Mouse (Mus musculus) A20 (cell line): ENCODE data around the gene Slc35e2.
"Not testable (repeated sequence)": the region's sequence is repeated elsewhere in the genome, so short reads cannot be mapped to it uniquely, and the experiment has no call there.

Source experiments
- DNase-seq: peaks from one replicate; pipeline ENCODE4 v3.0.0-alpha.2; 2011; ENCODE audit warnings: low read depth, low spot score

The Slc35e2 gene

DNA sequence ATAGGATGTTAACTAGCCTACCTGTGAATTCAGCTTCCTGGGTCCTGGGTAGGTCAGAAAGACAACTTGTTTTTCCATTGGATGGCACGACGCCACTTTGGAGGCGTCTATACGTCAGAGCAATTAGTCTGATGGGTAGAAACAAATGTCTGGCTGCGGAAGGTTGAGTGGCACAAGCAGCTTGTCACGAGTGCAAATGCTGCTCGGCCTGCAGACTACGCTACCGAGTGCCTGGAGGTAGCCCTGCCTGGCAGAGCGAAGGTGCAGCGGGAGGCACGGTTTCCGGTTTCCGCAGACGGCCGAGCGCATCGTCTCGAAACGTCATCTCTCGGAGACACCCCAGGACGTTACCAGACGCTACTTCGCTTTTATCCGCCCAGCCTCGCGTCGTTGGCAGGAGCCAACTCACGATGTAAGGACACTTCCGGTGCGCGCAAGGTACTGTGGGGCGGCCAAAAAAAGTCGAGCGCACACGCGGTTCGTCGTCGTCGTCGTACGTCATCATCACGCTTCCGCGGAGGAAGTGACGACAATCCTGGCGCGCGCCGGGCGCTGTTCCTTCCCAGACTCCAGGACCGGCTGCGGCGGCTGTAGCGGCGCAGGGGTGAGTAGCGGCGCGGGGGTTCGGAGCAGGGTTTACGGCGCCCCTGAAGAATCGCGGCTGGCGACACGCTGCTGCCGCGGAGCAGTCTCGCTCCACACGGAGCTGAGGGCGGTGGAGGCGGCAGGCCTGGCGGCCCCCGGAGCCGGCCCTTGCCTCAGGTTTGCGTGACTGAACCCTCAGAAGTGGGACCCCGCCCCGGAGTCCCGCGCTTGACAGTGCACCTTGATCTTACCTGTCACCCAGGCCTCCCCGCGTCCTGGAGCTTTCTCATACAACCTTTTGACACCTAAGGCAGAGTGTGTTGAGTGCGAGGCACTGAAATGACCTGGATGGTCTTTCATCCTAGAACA, 23.4 kb downstream of the Slc35e2 start, which contains the start of gene Cdk11b:
Gene Cdk11b, plus strand, starts transcription at position 517 of the 954 bp plus-strand sequence.
- DNase-seq = peak; percentile 100

GRCm38 (mm10) chr4:155630267-155630666, 29.1 kb downstream of the Slc35e2 start:
- DNase-seq = no peak

DNA sequence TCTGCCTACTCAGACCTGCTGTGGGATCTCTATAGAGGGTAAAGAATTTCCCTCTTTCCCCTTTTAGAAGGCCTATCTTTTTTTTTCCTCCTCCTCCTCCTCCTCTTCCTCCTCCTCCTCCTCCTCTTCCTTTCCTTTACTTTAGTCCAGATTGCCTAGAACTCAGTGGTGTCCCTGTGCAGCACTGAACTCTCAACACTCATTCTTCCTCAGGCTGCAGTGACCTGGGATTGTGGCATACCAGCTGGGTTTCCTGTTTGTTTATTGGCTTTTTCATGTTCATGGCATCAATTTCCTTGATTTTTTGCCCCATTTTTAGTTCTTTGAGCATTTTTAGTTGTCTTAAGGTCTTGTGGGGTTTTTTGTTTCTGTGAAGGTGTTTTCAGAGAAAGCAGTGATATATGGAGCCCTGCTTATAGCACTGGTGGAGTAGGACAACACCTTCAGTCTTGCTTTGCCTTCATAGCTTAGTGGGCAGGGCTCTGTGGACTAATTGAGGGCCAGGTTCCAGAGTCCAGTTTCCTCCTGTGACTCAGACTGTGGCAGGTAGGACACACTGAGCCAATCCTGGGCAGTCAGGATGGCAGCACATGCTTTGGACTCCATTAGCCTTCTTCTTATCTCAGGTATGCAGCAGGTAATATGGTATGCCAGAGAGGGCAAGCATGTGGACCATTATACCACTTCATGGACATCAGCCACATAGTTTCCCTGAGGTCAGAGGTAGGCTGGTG, 34.7 kb downstream of the Slc35e2 start:
- DNase-seq = no peak

GRCm38 (mm10) chr4:155643531-155643930, 42.3 kb downstream of the Slc35e2 start:
- DNase-seq = no peak

DNA sequence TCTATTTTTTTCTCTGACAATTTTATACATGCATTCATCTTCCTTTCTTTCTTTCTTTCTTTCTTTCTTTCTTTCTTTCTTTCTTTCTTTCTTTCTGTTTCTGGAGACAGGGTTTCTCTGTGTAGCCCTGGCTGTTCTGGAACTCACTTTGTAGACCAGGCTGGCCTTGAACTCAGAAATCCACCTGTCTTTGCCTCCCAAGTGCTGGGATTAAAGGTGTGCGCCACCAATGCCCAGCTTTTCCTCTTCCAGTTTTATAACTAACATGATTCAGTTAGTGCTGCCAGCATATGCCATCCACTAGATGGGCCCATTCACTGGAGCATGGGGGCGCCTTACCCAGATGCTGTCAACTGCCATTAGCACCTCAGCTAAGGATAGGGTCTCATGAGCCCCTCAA, 44.1 kb downstream of the Slc35e2 start, which contains the start of gene Gm10563:
Gene Gm10563, minus strand, starts transcription at position 101 of the 400 bp plus-strand sequence.
- not testable (repeated sequence) for DNase-seq

DNA sequence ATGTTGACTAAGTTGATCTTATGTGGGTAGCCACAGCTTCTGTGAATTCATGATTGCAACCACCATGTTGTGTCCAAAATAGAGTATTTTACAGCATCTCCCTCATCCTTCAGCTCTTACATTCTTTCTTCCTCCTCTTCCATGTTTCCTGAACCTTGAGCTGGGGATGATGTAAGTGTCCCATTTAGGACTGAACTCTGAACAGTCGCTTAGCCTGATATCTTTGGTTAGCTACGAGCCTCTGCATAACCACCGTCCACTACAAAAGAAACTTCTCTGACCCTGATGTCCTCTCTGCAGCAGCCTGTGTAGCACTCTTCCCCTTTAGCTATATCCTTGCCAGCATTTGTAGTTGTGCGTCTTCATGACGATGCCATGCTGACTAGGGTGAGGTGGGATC, 44.5 kb downstream of the Slc35e2 start:
- no peak for DNase-seq

DNA sequence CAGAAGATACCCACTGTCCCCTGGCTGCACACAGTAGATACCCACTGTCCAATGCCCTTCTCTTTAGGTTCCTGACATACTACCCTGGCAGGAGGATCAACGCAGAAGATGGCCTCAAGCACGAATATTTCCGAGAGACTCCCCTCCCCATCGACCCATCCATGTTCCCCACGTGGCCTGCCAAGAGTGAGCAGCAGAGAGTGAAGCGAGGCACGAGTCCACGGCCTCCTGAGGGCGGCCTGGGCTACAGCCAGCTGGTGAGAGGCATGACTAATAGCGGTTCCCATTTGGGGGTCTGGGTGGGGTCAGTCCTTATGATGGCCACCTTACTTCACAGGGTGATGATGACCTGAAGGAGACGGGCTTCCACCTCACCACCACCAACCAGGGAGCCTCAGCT, 48.1 kb downstream of the Slc35e2 start:
- no peak for DNase-seq

- DNase-seq = no peak
Measured at GRCm38 (mm10) chr4:155651553-155652269, 50.5 kb downstream of the Slc35e2 start.

DNA sequence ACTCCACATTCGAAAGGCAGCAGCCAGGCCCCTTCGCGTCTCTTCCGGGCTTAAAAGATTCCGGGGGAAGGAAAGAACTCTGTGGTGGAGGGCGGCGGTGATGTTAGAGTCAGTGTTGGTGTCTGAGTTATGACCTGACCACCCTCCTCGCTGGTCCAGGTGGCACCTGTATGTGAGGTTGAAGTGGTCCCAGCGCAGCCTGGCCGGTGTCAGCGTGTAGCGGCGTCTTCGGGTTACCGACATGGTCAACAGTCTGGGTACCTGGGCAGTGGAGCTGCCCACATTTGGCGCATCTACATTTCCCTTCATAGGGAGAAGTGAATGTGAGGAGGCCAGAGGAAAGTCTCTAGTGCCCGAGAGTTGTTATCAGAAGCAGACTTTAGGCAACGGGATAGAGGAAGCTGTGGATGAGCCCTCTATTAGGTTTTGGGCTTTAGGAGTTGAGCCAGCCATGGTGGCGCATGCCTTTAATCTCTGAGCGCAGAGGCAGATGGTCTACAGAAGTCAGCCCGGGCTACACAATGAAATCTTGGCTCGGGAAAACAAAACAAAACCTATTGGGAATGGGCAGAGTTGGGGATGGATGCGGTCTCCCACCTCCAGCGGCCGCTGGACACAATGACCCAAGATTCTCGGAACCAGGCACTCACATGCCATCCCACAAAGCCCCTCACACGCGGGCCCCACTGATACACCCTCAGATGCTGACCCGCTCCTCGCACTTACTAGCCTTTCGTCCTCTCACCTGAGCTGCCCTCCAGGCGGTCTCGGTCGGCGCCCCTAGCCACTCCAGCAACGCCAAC, 51.3 kb downstream of the Slc35e2 start:
- no peak for DNase-seq

DNA sequence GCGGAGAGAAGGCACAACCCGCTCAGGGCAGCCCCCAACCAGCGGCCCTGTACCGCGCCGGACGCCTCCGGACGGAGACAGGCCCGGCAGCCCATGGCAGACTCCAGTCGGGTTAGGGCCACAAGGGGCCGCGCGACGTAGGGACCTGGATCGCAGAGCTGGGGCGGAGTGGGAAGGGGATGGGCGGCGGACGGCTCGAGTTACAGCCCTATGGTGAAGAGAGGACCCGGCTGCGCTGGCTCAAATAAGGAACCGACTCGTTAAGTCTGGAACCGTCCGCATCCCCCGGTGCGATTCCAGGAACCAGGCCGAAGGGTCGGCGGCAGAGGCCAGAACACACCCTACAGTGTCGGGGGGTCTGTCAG, 51.9 kb downstream of the Slc35e2 start, which contains the start of gene Mmp23:
Gene Mmp23, minus strand, starts transcription at position 299 of the 365 bp plus-strand sequence.
- no peak for DNase-seq

DNA sequence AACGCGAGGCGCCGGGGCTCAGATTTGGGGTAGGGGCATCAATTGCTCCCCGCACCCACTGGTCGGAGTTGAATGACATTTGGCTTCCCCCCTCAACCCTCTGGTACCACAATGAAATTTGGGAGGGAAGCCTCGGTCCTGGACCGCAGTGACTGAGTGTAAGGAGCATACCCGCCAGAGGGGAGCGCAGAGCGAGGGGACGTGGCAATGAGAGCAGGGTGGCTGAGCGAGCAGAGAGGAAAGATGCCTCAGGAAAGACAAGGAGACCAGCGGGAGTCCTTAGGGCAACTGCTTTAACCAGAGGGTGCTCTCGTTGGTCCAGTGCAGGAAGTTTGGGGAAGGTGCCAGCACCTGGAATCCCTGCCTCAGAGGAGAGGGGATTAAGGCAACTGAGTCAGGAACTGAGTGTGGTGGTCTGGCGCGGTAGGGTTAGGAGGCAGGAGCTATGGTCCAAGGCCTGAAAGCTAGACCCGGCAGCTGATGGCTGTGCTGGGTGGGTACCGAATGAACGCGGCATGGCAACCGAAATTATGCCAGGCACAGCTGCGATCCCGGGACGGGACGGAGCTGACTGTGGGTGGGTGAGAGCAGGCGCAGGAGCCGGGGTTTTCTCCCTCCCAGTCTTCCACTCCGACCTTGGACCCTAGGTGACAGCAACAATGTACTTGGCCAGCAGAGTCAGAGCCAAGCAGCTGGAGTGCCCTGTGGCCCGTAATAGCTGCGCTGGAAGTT, 52.4 kb downstream of the Slc35e2 start:
- DNase-seq = no peak

DNA sequence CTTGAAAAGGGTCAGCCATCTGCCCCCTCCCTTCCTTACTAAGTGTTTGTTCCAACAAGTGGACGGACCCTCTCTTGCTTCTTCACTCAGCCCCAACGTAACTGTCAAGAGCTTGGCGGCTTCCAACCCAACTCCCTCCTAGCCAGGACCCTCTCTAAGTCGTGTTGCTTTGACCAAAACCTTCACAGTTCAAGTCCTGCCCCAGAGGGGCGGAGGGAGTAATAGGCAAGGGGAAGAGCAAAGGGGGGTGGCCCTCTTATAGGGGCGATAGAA, 52.9 kb downstream of the Slc35e2 start:
- DNase-seq = no peak

DNA sequence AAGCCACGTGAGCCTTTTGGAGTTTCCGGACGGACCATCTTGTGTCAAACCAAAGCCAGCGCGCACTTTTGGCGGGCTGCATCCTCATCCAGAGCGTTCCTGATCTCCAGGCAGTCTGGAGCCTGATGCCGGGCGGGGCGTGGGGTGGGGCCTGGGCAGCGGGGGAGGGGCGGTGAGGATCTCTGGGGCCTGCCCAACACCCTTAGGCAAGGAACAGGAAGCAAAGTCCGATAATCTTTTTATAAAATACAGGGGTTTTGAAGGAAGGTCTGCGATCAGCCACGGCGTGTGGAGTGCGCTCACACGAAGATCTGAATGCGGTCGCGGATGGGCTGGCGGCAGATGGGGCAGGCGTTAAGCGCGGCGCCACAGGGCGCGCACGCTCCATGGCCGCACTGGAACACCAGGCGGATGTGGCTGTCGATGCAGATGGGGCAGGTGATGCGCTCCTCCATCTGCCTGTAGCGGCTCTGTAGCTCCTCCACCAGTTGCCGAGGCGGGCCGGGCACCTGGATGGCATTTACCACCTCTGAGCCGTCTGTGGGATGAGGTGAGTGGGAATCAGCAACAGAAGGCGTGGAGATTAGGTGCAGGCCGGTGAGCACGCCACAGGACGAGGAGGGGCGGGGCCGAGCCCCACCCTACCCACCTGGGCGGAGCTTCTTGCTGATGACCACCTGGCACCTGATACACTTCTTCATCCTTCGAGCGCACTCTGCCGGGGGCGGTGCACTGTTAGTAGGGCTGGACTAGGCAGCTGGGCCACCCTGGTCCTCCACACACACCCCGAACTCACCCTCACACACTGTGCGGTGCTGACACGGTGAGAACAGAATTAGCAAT, 53.5 kb downstream of the Slc35e2 start:
- peak; percentile 92 for DNase-seq

- no peak for DNase-seq
Measured at GRCm38 (mm10) chr4:155656214-155656751, 55.1 kb downstream of the Slc35e2 start.

DNA sequence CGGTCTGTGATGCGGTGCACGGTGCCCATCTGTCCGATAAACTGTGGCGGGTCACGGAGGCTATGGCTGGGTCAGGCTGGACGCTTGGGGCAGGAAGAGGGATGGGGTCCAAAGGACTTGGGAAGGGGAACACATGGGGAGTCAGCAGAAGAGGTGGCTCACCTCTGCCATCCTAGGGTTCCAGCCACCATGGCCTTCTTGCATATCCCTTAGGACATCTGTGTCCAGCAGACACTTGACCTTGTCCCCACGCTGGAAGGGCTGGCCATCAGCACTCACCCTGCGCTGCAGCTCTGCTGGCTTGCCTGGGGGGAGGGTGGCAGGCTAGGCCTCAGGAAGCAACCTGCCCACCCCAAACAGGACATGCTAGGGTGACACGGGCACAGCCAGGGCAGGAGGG, 57.7 kb downstream of the Slc35e2 start:
- DNase-seq = no peak

DNA sequence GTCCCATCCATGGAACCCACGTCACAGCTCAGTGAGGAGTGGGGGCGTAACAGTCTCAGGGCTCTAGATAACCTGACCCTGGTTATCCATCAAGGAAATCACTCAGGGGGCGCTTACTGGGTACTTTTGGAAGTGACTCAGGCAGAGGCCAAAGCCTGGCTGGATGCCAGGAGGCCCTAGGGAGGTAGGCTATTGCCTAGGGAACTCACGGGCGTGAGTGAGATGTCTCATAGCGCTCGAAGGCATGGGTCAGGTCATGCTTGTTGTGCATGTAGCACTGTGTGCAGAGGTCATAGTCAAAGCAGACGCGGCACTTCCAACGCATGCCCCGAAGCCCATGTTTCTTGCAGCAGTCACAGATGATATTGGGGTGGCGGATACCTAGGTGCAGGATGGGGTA, 59.4 kb downstream of the Slc35e2 start:
- no peak for DNase-seq

DNA sequence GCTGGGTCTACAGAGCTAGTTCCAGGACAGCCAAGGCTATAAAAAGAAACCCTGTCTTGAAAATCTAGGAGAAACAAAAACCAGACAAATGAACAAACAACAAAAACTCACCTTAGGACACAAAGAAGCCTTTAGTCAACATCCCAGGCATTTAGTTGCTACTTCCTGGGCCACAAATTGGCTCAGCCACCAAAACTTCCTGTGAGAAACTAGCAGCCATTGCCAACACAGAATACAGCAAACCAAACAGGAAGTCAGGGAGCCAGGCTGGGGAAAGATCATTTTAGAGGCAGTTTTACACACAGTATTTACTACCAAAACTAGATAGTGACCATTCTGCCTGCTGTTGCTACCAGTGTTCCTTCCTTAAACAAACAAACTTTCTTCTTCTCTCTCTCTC, 65.7 kb downstream of the Slc35e2 start:
- no peak for DNase-seq

DNA sequence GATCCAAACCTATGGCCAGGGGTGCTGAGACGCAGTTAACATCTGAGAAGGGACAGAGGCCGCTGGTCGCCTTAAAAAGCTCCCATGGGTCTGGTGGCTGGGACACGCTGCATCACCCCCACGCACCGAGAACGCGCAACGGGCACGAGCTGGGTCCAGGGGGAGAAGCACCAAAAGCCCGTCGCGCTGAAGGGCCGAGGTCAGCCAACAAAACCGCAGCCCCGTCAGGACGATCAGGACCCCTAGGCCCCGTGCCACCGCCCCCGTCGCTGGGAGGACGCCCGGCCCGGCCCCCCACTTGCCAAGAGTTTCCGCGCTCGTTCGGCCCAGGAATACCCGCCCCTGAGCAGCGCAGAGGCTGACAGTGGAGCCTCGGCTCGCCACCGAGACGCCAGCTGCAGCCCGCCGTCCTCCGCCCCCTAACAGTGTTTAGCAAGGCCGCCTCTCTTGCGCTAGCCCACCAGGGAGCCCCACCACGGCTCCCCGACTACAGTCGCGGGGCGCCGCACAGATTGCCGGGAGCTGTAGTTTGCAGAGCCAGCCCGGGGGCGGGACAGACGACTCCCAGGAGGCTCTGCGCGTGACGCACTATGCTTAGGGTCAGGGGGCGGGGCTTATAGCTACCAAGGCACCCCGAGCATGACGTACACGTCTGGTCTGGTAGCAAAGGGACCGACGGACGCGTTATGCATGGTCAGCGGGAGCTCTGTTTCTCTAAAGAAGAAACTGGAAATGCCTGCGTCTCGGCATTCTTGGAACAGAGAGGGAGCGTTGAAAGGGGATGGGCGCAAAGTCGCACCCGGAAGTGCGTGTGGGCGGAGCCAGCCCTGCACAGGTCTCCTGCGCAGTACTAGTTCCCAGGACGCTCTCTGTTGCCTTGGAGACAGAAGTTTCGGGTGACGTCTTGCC, 67.7 kb downstream of the Slc35e2 start, which contains the start of gene Mib2:
Gene Mib2, minus strand, starts transcription at position 510 of the 909 bp plus-strand sequence.
- DNase-seq = peak; percentile 99
